Mouse (Mus musculus) c-Kit-negative CD71-positive TER-119-positive erythroid progenitor cells, embryonic 14.5 days (primary cell): ENCODE results near the gene Tmcc1.

Experiments
- DNase-seq: peaks from one replicate; pipeline ENCODE4 v3.0.0-alpha.2; 2013; ENCODE audit warnings: low read depth, low spot score

The Tmcc1 gene

DNA sequence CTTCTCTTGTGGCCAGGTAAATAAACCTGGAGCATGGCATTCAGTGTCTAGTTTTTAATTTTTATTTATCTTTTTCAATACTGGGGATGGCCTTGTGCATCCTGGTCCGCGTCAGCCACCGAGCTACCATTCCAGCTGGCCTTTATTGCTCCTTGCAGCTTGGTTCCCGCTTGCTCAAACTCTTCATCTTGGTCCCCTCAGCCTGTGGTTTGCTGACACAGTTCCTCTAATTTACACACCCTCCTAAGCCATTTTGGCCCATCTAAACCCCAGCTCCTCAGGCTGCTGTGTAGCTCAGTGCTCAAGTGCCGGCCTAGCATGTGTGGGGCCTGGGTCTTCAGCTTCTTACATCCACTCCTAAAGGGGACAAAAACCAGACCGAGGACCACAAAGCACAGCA lies 179.2 kb downstream of the Tmcc1 start:
- DNase-seq, result no peak

DNA sequence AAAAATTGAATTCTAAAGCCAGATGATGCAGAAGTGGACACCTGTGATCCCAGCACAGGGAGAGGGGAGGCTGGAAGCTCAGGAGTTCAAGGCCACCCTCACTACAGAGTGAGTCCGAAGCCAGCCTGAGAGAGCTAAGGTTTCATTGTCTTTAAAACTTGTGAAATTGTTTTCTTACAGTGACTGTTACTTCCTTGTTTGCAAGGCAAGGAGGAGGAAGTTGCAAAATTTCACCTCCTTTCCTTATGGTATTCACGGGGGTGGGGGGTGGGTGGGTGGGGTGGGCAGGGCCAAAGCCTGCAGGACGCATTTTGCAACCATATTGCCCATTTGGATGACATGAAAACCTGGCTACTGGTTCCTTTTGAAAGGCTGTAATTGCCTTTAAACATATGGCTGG lies 179.6 kb downstream of the Tmcc1 start:
- DNase-seq, result no peak

DNA sequence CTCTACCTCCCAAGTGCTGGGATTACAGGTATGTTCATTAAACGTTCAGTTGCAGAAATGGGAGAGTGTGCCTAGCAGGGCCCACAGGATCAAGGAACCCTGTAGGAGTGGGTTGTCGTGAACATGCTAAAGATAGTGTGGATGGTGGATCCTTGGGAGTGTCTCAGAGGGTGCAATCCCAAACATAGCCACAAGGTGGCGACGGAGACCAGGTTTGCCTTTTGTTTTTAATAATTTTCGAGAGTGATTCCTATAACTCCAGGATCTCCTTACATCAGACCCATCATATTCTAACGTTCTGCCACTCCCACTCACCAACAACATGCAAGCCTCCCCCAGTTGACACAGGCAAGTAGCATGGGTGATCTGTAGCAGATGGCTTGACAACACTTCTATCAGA lies 182.7 kb downstream of the Tmcc1 start:
- peak; percentile 40 for DNase-seq

DNA sequence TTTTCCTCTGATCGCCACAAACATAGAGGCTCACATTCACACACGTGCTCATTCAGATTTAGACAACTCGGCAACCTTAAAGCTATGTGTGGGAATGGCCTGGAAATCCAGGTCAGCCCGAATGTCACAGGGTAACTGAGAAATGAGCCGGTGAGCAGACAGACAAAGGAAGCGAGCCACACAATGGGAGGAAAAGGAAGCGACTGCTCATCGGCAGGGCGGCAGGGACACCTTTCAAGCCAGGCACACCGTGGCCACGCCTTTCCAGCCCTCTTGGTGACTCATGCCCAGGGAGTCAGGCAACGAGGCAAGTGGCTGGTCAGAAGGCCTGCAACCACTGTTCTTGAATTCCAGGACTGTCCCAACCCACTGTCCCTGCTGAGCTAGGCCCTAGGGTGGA lies 183.9 kb downstream of the Tmcc1 start:
- no peak for DNase-seq

DNA sequence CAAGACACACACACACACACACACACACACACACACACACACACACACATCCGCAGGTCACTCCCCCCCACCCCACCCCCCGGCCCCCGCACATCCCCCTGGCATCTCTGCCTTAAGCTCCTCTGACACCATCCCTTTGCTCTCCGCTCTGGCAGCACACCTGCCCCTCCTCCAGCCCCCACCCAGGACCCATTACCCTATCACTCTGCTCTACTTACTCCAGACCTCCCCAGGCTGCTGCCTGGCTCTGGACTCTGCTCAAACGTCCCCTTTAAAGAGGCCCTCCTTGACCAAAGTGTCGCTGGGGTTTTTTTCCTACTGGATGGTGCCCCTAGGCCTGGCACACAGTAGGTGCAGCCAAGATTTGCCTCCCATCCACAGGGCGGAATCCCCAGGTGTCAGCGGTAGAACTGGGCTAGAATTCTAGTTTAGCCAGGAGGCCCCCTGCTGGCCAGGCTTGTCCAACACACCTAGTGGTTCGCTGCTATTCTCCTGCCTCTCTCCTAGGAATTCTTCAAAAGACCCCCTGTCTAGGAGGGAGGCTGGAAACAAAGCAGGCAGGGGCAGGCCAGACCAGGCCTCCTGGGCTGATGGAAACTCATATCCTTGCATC lies 185.6 kb downstream of the Tmcc1 start:
- no peak for DNase-seq

DNA sequence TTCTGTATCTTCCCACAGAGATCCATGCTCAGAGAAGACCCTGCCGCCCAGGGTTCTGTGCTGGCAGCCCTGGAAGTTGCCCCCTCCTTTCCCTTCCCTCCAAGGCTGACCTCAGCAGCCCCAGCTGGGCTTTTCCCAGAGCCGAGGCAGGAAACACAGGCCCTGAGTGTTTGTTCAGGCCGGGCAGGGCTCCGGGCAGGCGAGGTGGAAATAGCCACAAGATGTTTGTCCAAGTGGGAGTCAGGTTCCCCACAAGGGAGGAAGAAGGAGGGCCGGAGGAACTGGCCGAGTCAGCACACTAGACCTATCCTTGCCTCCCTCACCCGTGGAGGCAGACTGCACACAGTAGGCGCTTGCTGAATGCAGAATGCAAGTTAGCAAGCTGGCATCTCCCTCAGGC lies 186.6 kb downstream of the Tmcc1 start:
- no peak for DNase-seq

DNA sequence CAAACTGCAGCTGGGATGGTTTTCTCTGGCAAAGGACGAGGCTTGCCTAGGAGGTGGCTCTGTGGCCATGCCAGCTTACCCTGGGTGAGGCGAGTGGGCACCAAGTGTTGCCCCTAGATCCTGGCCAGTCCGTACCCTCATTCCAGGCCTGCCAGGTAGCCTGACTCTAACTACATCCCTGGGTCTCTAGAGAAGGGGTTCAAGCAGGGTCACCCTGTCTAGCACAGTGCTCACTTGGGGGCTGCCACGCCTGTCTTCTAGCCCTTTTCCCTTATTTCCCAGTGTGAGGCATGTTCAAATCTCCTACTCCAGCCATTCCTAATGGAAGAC lies 187.4 kb downstream of the Tmcc1 start:
- DNase-seq, result no peak

DNA sequence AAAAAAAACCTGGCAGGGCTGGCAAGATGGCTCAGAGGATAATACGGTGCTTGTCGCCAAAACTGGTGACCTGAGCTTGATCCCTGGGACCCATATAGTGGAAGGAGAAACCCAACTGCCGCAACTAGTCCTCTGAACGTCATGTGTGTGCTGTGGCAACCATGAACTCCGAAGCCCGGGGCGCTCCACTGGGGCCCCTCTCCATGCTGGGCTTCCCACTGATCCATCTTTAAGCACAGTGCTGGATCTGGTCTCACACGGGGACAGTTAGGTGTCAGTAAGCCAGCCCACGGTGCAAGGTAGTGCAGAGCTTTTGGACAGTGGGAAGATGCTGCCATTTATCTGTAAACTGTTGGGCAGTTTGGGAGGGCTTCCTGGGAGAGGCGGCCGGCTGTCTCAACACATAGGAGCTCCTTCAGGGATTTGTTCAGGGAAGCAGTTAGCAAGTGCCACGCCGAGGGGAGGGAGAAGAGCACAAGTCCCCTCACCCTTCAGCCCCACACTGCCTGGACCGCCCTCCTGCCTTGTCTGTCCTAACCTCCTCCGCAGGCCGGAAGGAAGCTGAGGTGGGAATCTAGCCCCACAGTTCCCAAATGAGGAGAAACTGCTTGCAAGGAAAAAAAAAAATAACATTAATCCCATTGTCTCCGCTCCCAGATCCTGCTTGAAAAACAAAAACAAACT lies 187.9 kb downstream of the Tmcc1 start:
- DNase-seq, result no peak

DNA sequence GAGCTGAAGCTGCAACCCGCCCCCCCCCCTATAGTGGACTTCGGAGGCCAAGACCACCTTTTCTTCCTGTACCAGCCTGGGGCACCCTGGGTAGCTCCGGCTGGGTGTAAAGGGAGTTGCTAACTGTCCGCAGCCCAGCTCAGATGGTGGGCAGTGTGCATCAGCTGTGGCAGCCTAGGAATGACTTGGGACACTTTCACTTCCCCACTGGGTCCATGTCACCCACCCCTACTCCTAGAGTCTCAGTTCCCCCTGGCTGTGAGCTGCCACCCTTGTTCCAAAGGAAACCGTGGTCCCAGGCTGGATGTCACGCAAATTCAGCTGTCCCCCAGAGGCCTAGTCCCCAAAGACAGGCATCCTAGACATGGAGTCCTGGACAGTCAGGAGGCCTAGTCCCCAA lies 188.6 kb downstream of the Tmcc1 start:
- no peak for DNase-seq

DNA sequence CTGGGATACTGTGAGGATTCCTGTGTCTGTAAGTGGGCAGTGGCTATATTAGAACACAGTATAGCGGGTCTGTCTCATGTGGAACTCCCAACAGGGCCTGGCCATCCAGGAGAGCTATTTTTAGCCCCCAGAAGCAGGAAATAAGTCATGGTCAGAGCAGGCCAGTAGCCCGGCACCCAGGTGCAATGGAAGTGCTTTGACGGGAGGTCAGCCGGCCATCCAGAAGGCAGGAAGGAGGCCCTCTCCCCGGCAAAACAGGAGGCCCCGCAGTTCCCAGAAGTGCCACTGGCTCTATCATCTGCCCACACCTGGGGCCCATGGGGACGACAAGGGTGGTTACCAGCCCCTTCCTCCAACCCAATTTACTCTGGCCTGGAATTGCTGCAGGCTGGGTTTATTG lies 189.2 kb downstream of the Tmcc1 start:
- DNase-seq, result no peak

DNA sequence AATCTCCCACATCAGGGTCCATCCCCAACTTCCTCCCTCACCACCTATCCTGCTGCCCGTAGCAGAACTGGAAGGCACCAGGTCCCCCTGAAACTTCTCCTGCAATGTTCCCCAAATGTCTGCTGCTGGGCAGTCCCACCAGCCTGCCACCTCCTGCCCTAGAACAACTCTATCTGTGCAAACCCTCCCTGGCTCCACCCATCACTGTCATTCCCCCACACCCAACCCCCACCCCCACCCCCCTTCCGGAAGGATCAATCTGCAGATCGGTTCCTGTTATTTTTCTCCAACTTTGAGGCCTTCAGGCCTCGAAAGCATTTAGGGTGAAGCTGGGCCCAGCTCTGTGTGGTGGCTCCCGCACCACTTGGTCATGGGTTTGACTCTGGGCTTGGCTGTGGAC lies 189.8 kb downstream of the Tmcc1 start:
- no peak for DNase-seq

DNA sequence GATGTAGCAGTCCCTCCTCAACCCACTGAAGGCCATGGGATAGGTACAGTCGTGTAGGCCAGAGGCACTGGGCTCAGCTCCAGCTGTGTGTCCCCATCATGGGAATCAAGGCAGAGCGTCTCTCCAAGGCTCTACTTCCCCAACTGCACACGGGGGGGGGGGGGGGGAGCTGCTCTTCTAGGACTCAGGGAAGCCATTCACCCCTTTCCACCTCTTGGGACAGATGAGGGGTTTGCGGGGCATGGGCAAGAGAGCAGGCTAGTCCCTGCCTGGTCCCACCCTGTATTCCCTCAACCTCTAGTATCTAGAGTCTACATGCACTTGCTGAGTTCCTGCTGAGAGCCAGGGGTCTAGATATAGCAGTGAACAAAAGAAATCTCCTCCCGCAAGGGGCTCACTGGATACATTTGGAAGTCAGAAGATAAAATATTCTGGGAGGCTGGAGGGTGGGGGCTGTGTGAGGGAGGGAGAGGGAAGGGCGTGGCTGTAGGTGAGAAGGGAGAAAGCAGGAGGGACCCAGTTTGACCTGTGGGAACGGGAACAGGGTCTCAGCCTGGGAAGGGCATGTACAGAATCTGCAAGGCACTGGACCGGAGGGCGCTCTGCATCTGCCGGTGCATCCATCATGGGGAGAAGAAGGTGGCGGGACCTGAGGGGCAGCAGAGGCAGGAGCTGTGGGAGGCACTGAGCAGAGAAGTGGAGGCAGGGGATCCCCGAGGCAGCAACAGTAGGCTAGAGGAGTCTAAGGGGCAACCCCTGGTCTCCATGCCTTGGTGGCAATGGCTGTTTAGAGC lies 190.8 kb downstream of the Tmcc1 start:
- DNase-seq, result no peak

DNA sequence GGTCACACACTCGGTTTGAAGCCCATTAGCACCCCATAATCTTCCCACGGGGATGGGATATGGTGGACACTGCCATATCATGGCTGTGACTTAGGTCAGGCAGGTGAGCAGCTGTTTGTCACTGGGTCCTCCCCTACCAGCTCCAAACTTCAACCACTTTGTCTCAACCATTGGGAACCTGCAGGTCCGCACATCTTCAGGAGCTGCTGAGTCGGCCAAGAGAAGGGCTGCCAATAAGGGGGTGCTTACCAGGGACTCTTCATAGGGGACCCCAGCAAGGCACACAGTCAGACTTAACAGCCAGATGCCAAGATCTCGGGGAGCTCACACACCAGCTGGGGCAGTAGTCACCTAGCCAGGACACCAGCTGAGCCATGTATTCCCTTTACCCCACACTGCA lies 192.4 kb downstream of the Tmcc1 start:
- DNase-seq, result no peak

DNA sequence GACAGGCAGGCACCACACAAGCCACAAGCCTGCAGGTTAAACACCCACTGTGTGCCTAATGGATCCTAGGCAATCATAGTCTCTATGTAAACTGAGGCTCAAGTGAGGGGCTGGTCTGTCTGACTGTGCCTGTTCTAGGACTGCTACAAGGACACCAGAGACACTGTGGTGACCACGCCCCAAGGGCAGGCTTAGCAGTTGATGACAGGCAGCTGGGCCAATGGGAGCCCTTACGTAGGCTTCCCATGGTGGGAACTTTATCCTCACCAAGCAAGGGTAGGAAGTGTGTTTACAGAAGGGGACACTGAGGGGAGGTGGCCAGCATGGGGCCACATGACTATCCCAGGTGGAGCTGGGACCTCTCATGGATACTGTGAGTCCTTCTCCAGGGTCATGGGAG lies 194.1 kb downstream of the Tmcc1 start:
- DNase-seq, result no peak

DNA sequence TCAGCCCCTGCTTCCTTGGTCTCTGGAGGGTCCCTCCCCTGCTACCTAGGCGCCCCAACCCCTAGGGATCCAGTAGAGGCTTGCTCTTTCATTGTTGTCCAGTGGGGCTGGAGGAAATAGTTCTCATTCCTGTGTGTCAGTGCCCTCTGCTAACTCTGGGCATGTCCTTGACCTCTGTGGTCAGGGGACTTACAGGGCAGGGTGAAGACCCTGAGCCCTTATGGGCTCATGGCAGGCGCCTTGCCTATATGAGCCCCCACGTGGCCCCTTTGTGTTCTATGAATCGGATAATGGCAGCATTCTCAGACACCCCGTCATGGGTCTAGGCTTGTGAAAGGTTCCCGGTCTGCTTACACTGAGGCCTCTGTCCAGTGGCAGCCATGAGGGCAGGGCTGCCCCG lies 194.5 kb downstream of the Tmcc1 start:
- no peak for DNase-seq

DNA sequence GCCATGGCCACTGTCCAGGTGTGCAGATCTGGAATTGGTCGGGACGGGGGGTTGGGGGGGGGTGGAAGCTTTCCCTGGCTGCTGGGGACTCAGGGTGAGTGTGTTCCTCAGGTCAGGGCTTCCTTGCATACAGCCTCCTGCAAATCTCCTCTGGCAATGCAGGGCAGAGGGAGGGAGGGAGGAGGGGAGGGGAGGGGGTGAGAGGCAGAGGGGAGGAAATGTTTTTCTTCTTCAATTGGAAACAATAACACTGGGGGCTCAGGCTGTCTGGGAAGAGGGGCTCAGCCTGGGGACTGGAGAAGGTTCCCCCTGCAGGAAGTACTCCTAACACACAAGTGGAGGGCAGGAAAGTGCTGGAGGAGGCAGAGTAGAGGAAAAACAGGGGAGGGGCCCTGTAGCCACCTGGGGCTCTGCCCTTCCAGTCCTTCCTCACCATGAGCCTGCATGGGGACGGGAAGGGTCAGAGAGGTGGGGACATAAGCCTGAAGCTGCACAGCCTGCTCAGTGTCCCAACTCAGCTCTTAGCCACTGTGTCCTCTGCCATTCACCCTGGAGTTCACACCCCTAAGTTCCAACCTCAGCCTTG lies 195.5 kb downstream of the Tmcc1 start:
- no peak for DNase-seq

DNA sequence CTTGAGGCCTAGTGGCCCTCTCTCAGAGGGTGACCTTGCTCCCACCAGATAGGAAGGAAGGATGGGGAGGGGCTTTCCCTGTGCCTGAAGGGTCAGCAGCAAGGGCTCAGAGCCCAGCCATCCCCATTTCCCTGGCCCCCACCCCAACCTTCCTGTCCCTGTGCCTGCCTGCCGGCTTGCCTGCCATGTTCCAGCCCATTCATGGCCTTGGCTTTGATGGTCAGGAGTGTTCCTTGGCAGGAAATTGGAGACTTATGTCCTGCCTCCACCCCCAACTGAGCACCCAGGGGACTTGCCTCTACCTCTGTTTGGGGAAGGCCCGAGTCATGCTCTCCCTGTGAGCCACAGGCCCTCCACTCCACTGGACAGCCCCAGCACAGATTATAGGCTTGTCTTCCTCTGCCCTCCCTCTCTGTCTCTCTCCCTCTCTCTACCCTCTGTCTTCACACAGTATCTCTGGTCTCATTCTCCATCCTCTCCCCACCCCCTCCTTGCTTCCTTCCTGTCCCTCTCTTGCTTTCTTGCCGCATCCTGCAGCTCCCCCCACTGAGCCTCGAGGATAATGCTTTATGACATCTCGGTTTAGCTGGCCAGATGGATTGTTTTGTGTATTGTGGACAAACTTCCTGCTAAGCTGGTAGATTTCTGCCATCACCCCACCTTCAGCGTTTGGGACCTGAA lies 197.0 kb downstream of the Tmcc1 start:
- no peak for DNase-seq

DNA sequence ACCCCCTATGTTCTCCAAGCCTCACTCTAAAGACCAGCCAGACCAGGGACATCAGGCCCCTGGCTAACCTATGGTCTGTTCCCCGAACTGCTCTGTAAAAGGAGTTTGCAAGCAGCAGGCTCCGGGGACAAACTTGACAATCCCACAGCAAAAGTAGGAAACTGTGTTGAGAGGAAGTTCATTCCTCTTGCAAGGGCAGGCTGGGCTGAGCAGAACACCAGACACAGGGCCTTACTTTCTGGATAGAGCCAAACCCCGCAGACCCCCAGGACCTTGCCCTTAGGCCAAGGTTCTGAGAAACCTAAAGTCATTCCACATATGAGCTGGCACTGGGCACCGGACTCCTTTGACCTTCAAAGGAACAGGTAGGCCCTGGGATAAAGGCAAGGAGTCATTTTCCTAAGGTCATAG lies 197.8 kb downstream of the Tmcc1 start:
- no peak for DNase-seq

DNA sequence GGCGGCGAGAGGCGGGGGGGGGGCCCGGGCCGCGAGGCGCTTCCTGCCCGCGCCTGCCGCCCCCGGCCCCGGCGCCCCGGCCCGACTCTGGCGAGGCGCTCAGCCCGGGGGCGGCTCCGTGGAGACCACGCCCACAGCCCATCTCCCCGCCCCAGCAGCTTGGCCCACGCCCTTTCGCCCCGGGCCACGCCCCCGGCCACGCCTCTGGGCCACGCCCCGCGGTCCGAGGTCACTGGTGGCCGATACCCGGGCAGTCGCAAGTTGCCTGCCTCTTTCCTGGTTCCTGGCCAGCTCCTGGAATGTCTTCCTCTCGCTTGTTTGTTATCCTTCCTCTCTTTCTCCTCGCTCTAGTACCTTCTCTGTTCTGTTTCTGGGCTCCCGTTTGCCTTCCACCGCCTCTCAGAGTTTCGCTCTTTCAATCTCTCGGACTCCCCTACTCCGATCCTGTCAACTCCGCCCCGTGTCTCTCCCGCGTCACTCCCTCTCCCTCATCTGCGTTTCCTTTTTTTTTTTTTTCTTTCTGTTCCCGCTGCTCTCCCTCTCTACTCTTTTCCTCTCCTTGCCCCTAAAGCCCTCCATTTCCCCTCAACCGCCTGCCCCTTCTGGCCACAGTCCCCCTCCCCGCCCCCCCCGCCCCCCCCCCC lies 198.3 kb downstream of the Tmcc1 start, which contains the start of gene Plxnd1:
Plxnd1 (minus strand) TSS at position 129 of the 644 bp plus-strand sequence.
- peak; percentile 40 for DNase-seq

DNA sequence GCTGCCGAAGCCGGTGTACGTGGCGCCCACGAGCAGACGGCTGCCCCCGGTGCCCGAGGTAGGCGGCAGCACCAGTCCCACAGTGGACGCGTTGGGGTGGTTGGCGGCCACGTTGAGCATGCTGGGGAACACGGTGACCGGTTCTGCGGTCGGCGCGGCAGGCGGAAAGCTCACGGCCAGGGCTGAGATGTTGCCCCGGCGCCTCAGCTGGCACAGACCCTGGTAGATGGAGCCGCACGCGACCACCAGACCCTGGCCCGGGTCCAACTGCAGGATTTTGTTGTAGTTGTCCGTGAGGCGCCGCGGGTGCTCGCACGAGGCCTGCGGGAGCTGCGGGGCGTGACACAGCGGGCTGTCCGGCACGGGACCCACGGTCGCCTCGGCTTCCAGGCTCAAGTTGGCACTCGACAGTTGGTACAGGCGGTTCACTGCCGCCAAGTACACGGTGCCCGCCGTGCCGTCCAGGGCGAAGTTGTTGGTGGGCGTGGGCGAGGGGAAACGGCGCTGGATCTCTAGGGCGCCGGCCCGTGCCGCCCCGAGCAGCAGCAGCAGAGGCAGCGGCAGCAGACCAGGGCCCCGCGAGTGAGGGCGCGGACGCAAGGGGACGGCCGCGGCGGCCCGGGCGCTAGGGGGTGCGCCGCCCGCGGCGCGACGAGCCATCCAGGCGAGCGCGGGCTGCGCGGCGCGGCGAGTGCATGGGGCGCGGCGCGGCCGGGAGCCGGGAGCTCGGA lies 199.0 kb downstream of the Tmcc1 start:
- DNase-seq, result no peak
